Mouse (Mus musculus): Measurements from ENCODE around the gene Tmtc1.

- TF ChIP-seq CTCF (IDR thresholded peaks at IDR 0.05; ENCODE audit: low read depth, low read length) = no peak
- no peak for TF ChIP-seq POLR2A (IDR thresholded peaks at IDR 0.05; ENCODE audit: insufficient read depth, low read length)
Observed at GRCm38 (mm10) chr6:148255395-148256053, 188.7 kb downstream of the Tmtc1 start.

Data from ES-Bruce4 (cell line).